Mouse (Mus musculus) cerebellum, postnatal 4 days (tissue): ENCODE results near the gene Cfap299.

ENCODE experiments used
- DNase-seq, 2 experiments: peaks; one replicate each; pipeline ENCODE4 v3.0.0; 2022; ENCODE audit warnings: low spot score in 2 of 2, mixed read lengths in 1 of 2

The Cfap299 gene

GRCm38 (mm10) chr5:98376799-98377090 lies 47.6 kb downstream of the Cfap299 start:
- DNase-seq = no peak

GRCm38 (mm10) chr5:98380360-98380759 lies 51.3 kb downstream of the Cfap299 start:
- no peak for DNase-seq

- DNase-seq = no peak
Observed at GRCm38 (mm10) chr5:98387054-98387453, 58.0 kb downstream of the Cfap299 start.

- no peak for DNase-seq
Observed at GRCm38 (mm10) chr5:98402165-98402564, 73.1 kb downstream of the Cfap299 start.

GRCm38 (mm10) chr5:98410060-98410459 lies 81.0 kb downstream of the Cfap299 start:
- peak in 1 of 2 experiments; percentile 21 for DNase-seq

GRCm38 (mm10) chr5:98416385-98417145 lies 87.5 kb downstream of the Cfap299 start:
- DNase-seq = no peak

- DNase-seq = no peak
Observed at GRCm38 (mm10) chr5:98424965-98425364, 95.9 kb downstream of the Cfap299 start.

- DNase-seq = no peak
Observed at GRCm38 (mm10) chr5:98426112-98426511, 97.0 kb downstream of the Cfap299 start.

GRCm38 (mm10) chr5:98430060-98430459 lies 101.0 kb downstream of the Cfap299 start:
- no peak for DNase-seq

- DNase-seq = no peak
Observed at GRCm38 (mm10) chr5:98438686-98439085, 109.6 kb downstream of the Cfap299 start.

GRCm38 (mm10) chr5:98446771-98447462 lies 117.8 kb downstream of the Cfap299 start:
- DNase-seq = no peak

- no peak for DNase-seq
Observed at GRCm38 (mm10) chr5:98449873-98450272, 120.8 kb downstream of the Cfap299 start.

GRCm38 (mm10) chr5:98466882-98467535 lies 137.9 kb downstream of the Cfap299 start:
- no peak for DNase-seq

GRCm38 (mm10) chr5:98470052-98470451 lies 140.9 kb downstream of the Cfap299 start:
- no peak for DNase-seq

- DNase-seq = no peak
Observed at GRCm38 (mm10) chr5:98476539-98476938, 147.4 kb downstream of the Cfap299 start.

- no peak for DNase-seq
Observed at GRCm38 (mm10) chr5:98477261-98477660, 148.2 kb downstream of the Cfap299 start.

GRCm38 (mm10) chr5:98483507-98483906 lies 154.4 kb downstream of the Cfap299 start:
- no peak for DNase-seq

- no peak for DNase-seq
Observed at GRCm38 (mm10) chr5:98485189-98485588, 156.1 kb downstream of the Cfap299 start.

GRCm38 (mm10) chr5:98498317-98498716 lies 169.2 kb downstream of the Cfap299 start:
- DNase-seq = no peak

GRCm38 (mm10) chr5:98516214-98516613 lies 187.1 kb downstream of the Cfap299 start:
- no peak for DNase-seq

GRCm38 (mm10) chr5:98520118-98520517 lies 191.0 kb downstream of the Cfap299 start:
- DNase-seq = no peak

GRCm38 (mm10) chr5:98522270-98522977 lies 193.3 kb downstream of the Cfap299 start:
- DNase-seq = no peak
